Mouse (Mus musculus): ENCODE data around the gene Msx2. TPM values are rescaled to one million over a fixed set of nuclear protein-coding genes. Genes with fewer than 3 reads are reported as not detected.

The Msx2 gene
- not detected for polyA plus RNA-seq (2014; fragmentation: Illumina TruSeq; extraction: RNeasy Lipid Tissue Mini Kit (QIAGEN cat#74804); ENCODE audit: insufficient read depth, low read depth, low replicate concordance)

GRCm38 (mm10) chr13:53472614-53473124, at the start of gene Msx2:
TSS of gene Msx2 (minus strand) at chr13:53473074.

Other genes starting within 250 kb of the Msx2 start
- gene Ror2, start 186.9 kb downstream of the Msx2 start, polyA plus RNA-seq (2014; fragmentation: Illumina TruSeq; extraction: RNeasy Lipid Tissue Mini Kit (QIAGEN cat#74804); ENCODE audit: insufficient read depth, low read depth, low replicate concordance) = 1.2 TPM
- 30.5 TPM for gene Sptlc1, start 95.7 kb downstream of the Msx2 start, polyA plus RNA-seq (2014; fragmentation: Illumina TruSeq; extraction: RNeasy Lipid Tissue Mini Kit (QIAGEN cat#74804); ENCODE audit: insufficient read depth, low read depth, low replicate concordance)